Mouse (Mus musculus) gastrocnemius, adult 8-10 months (tissue): ENCODE results near the gene Wdr83. TPM values are rescaled to one million over a fixed set of nuclear protein-coding genes. Genes with fewer than 3 reads are reported as not detected.

Experiments
- DNase-seq, 2 experiments: peaks; one replicate each; pipeline ENCODE4 v3.0.0; 2022; ENCODE audit warnings: low spot score in 2 of 2
- total RNA-seq, 4 experiments: library from RNA; stranded (reverse); gene quantifications; 2 replicates each; pipeline ENCODE4 v1.2.4; 2022

Gene Wdr83
- total RNA-seq, 4 experiments from 2014 or later = 15.4 to 20.4 (median 16.0) TPM

DNA sequence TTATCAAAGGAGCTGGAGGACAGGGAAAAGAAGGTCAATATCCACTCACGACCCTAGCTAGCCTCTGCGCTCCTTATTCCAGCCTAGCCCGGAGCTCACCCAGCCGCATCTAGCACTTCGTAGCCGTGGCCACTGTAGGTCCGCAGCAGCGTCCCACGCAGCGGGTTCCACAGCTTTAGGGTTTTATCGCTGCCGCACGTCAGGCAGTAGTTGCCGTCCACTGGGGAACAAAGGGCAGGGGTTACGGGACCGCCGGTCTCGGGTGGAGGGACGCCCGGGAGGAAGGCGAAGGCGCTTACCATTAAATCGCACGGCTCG lies 933 bp downstream of the Wdr83 start:
- no peak for DNase-seq

DNA sequence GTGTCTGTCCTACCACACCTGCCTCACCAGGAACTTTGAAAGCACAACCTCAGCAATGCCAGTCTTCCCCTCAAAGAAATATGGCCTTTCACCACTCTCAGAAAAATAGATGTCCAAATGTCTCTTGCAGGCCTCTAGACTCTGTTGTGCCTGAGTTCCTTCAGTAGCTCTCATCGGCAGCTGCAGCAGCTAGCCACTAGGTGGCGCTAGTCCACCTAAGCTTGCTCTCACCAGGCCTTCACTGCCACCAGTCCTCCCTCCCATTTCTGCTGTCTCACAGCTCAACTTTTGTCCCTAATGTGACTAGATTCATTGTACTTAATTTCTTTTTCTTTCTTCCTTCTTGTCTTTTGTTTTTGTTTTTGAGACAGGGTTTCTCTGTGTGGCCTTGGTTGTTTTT lies 4.1 kb downstream of the Wdr83 start:
- peak; percentile 48 to 52 for DNase-seq

GRCm38 (mm10) chr8:85076001-85076400 lies 5.1 kb downstream of the Wdr83 start:
- DNase-seq = no peak

DNA sequence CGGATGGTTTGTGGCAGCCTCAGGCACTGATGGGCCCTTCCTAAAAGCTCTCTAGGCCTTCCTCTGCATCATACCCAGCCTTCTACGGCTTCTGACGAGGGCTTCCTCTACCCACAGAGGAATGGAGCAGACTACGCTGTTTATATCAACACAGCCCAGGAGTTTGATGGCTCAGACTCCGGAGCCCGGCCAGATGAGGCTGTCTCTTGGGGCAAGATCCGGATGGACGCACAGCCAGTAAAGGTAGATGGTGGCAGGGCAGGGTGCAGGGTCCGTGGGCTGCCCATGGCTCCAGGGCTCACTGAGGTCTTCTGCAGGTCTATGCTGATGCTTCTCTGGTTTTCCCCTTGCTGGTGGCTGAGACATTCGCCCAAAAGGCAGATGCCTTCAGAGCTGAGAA lies 6.5 kb downstream of the Wdr83 start:
- DNase-seq = no peak

- no peak for DNase-seq
These were observed 6.9 kb downstream of the Wdr83 start for GRCm38 (mm10) chr8:85074167-85074566.

DNA sequence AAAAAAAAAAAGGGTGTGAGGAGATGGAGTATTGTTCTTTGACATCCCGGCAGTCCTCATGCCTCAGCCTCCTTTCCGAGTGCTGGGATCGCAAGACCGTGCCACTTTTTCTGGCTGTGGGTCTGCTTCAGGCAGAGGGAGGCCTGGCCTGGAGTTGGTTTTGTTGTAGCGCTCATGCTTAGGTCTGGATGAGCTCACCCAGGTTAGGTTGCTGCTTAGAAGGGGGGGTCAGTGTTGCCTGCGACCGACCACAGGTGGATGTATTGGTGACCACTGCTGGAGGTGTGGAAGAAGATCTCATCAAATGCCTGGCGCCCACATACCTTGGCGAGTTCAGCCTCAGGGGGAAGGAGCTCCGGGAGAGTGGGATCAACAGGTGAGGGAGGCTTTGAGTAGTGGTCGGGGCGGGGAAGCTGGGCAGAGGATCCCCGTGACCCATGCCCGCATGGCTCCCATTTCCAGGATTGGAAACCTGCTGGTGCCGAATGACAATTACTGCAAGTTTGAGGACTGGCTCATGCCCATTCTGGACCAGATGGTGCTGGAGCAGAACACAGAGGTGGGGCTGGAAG lies 8.0 kb downstream of the Wdr83 start:
- no peak for DNase-seq

DNA sequence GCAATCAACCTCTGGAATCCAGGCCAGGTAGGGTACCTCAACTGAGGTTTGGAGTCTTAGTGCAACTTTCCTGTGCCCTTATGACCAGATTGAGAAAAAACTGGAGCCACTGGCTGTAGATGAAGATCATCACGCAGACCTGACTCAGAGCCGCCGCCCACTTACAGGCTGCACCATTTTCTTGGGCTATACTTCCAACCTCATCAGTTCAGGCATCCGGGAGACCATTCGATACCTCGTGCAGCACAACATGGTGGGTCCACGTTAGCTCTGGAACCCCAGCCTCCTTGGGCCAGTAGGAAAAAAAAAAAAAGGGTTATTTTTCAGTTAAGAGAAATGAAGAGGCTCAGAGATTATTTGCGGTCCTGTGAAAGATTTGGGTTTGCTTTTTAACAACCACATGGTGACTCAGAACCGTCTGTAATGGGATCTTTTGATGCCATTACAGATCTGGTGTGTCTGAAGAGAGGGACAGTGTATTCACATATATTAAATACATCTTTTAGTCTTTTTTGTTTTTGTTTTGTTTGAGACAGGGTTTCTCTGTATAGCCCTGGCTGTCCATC lies 8.7 kb downstream of the Wdr83 start:
- DNase-seq = no peak

- DNase-seq = peak; percentile 84 to 87
These were observed 9.4 kb downstream of the Wdr83 start, which contains the start of gene Dhps for GRCm38 (mm10) chr8:85071514-85072281. TSS of gene Dhps (plus strand) at chr8:85071757.

DNA sequence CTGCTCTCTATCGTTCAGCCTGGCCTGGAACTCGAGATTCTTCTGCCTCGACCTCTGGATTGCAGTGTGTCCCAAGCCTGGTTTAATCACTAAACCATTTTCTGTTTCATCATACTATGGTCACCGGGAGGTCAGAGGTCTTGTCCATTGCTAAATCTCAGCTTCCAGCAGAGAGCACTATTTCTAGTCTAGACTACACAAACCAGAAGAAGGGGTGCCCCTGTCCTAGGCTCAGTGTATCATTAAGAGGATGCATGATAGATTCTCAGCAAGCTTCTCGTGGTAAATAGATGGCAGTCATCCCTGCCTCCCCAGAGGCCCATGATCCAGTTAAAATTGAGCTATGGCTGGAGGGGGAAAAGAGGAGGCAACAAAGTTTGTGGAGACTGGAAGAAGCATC lies 10.1 kb downstream of the Wdr83 start:
- DNase-seq = no peak

DNA sequence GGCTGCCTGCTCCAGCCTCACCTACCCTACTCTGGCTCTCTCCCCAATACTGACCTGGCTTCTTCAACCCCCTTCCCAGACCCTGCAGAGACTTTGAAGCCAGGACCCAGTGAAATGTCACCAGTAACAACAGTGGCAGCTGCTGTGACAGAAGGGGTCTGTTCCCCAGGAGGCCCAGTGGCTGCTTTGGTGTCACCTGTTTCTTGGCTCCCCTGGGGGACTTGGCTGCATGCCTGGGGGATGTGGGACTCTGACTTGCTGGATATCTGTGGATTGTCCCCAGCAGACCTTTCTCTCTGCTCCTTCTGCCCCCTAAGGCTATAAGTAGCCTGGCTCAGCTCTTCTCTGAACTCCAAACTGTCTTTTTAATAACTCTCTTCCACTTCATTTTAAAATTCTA lies 13.1 kb downstream of the Wdr83 start, which contains the start of gene Gm5741:
TSS of gene Gm5741 (minus strand) at position 1 of the 400 bp plus-strand sequence.
- DNase-seq = no peak

DNA sequence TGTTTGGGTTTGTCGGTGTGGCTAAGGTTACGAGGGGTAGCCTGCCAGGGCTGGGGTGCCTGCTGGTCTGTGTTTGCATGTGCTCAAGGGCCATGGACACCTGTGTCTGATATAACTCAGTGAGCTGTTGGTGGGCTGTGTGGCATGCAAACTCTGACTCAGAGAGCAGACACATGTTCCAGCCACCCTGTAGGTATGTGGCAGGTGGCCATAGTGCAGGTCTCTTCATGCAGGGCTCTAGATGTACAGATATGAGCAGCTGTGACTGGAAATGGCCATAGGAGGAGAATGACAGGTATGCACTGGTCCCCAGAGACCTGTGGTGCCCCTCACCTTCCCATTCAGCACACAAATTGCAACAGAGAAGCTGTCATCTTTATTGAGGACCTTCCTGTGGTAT lies 14.0 kb downstream of the Wdr83 start:
- no peak for DNase-seq

GRCm38 (mm10) chr8:85065213-85065612 lies 15.9 kb downstream of the Wdr83 start:
- no peak for DNase-seq

DNA sequence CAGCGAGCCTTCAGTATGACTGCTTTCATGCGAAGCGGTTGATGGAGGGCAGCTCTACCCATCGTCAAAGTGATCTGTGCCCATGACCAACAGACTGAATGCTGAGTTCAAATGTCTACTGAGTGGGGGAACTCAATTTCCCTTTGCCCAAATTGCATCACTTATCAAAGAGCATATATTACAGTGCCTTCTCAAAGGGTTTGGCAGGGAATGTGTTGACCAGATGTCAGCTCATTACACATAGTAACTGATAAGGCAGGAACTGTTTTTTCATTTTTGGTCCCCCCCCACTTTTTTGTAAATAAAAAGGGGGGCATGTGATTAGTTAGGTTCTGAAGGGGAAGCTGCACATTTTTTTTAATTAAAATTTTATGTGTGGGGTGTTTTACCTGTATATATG lies 18.5 kb downstream of the Wdr83 start:
- DNase-seq = no peak

GRCm38 (mm10) chr8:85059879-85060616 lies 21.1 kb downstream of the Wdr83 start, which contains the start of gene Fbxw9:
TSS of gene Fbxw9 (plus strand) at chr8:85060055.
- peak; percentile 78 to 79 for DNase-seq

DNA sequence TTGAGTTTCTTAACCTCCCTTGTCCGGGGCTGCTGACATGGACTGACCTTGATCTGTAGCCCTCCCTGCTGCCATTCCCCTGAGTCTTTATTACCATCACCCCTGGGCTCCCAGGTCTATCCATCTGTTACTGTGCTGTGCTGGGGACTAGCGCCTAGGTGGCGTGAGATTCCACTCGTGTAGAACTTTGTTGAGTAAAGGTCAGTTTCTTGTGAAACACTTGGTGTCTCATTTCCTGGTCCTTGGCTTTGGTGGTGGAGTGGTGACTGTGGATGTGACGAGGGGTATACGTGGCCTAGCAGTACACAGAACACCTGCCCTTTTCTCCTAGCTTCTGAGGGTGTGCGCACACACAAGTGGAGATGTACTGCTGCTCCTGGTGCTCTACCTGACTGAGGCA lies 23.7 kb downstream of the Wdr83 start:
- no peak for DNase-seq

DNA sequence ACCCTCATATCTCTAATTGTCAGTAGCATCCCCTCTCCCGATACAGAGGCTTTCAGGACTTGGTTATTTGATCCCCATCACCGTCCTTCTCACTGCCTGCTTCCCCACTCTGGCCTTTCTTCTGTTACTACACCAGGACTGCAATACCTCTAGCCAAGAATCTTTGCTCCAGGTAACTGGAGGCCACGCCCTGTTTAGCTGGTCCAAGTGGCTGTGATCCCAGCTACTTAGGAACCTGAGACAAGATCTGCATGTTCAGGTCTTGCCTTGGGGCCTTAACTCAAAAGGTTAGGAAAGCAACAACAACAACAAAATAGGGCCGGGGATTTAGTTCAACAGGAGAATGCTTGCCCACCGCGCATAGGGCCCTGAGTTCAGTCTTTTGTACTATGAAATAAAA lies 37.5 kb downstream of the Wdr83 start:
- DNase-seq = no peak

GRCm38 (mm10) chr8:85037681-85038531 lies 43.2 kb downstream of the Wdr83 start:
- DNase-seq = no peak

GRCm38 (mm10) chr8:85037366-85037680 lies 43.8 kb downstream of the Wdr83 start:
- DNase-seq = no peak

GRCm38 (mm10) chr8:85036718-85037365 lies 44.3 kb downstream of the Wdr83 start, which contains the start of gene Tnpo2:
TSS of gene Tnpo2 (plus strand) at chr8:85036915.
- DNase-seq = peak; percentile 88 to 90

DNA sequence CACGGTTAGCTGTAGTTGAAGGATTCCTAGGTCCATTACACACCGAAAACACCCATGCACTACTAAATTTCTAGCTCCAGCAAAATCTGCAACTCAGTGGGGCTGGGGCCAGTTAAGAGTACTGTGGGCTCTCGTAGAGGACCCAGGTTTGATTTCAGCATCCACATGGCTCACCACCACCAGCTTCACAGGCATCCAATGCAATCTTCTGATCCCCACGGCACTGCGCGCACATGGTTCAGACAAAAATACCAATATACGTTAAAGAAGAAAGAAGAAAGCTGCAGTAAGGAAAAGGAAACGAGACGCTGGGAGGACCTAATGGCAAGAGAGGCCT lies 44.8 kb downstream of the Wdr83 start:
- no peak for DNase-seq
